Mouse (Mus musculus): ENCODE measurements at regions not wholly inside any gene's neighbourhood (a gene's known extent, or its start where the extent isn't known, plus 50 kb on each side); places are given as distances from the start of the nearest gene placed in this dataset.

- H3K4me1 ChIP-seq, result no peaks in the 10 kb centered on the region
- no peaks in the 10 kb centered on the region for H3K9me3 ChIP-seq
- ATAC-seq (ENCODE audit: low FRiP score, low read depth), result no peak
- no peaks in the 10 kb centered on the region for H3K36me3 ChIP-seq
- WGBS, result 90% methylated on average over 1 of the region's 1 CpGs
- H3K27me3 ChIP-seq, result no peaks in the 10 kb centered on the region
- H3K9ac ChIP-seq (replicated peaks), result no peak overlapping the region
- no peak overlapping the region for H3K4me2 ChIP-seq (replicated peaks)
- no peak overlapping the region for H3K4me3 ChIP-seq
- H3K27ac ChIP-seq (replicated peaks), result no peak overlapping the region
These were observed 414.1 kb downstream of the Chl1 start for GRCm38 (mm10) chr6:103924504-103924903.

- Histone ChIP-seq H3K36me3 (no peaks in the 10 kb centered on the region), H3K4me1 (no peaks in the 10 kb centered on the region), H3K27me3 (no peaks in the 10 kb centered on the region), H3K9ac (replicated peaks) (no peak overlapping the region), H3K9me3 (no peaks in the 10 kb centered on the region), H3K4me3 (no peak overlapping the region), H3K27ac (replicated peaks) (no peak overlapping the region), H3K4me2 (replicated peaks) (no peak overlapping the region)
- no peak for ATAC-seq (ENCODE audit: low FRiP score, low read depth)
- WGBS, result 83% methylated on average over 3 of the region's 3 CpGs
These were observed 416.7 kb downstream of the Chl1 start for GRCm38 (mm10) chr6:103927094-103927493.

GRCm38 (mm10) chr6:103940345-103940744 lies 430.0 kb downstream of the Chl1 start:
- WGBS, result 89% methylated on average over 5 of the region's 5 CpGs

GRCm38 (mm10) chr6:103944361-103944760 lies 434.0 kb downstream of the Chl1 start:
- WGBS, result 65% methylated on average over 2 of the region's 2 CpGs
- Histone ChIP-seq H3K9me3 (no peaks in the 10 kb centered on the region), H3K9ac (replicated peaks) (no peak overlapping the region), H3K4me3 (no peak overlapping the region), H3K36me3 (no peaks in the 10 kb centered on the region), H3K4me1 (no peaks in the 10 kb centered on the region), H3K4me2 (replicated peaks) (no peak overlapping the region), H3K27me3 (no peaks in the 10 kb centered on the region), H3K27ac (replicated peaks) (no peak overlapping the region)
- ATAC-seq (ENCODE audit: low FRiP score, low read depth), result no peak

More at GRCm38 (mm10) chr6:103940345-103940744, 430.0 kb downstream of the Chl1 start:
- Histone ChIP-seq H3K9me3 (no peaks in the 10 kb centered on the region), H3K9ac (replicated peaks) (no peak overlapping the region), H3K27me3 (no peaks in the 10 kb centered on the region), H3K4me1 (no peaks in the 10 kb centered on the region), H3K27ac (replicated peaks) (no peak overlapping the region), H3K36me3 (no peaks in the 10 kb centered on the region), H3K4me3 (no peak overlapping the region), H3K4me2 (replicated peaks) (no peak overlapping the region)
- ATAC-seq (ENCODE audit: low FRiP score, low read depth), result no peak

- no peaks in the 10 kb centered on the region for H3K27me3 ChIP-seq
- no peak overlapping the region for H3K4me2 ChIP-seq (replicated peaks)
- 90% methylated on average over 3 of the region's 3 CpGs for WGBS
- no peak overlapping the region for H3K9ac ChIP-seq (replicated peaks)
- no peak for ATAC-seq (ENCODE audit: low FRiP score, low read depth)
- no peak overlapping the region for H3K27ac ChIP-seq (replicated peaks)
- no peaks in the 10 kb centered on the region for H3K36me3 ChIP-seq
- no peak overlapping the region for H3K4me3 ChIP-seq
- H3K9me3 ChIP-seq, result no peaks in the 10 kb centered on the region
- no peaks in the 10 kb centered on the region for H3K4me1 ChIP-seq
These were observed 437.1 kb downstream of the Chl1 start for GRCm38 (mm10) chr6:103947474-103947873.

- H3K9me3 ChIP-seq, result no peaks in the 10 kb centered on the region
- no peaks in the 10 kb centered on the region for H3K4me1 ChIP-seq
- 86% methylated on average over 1 of the region's 1 CpGs for WGBS
- no peak overlapping the region for H3K27ac ChIP-seq (replicated peaks)
- H3K9ac ChIP-seq (replicated peaks), result no peak overlapping the region
- no peaks in the 10 kb centered on the region for H3K36me3 ChIP-seq
- no peaks in the 10 kb centered on the region for H3K27me3 ChIP-seq
- no peak overlapping the region for H3K4me3 ChIP-seq
- ATAC-seq (ENCODE audit: low FRiP score, low read depth), result peak; percentile 60; the same call in 1 of the 2 replicates
- H3K4me2 ChIP-seq (replicated peaks), result no peak overlapping the region
These were observed 442.9 kb downstream of the Chl1 start for GRCm38 (mm10) chr6:103953134-103953771.

- Histone ChIP-seq H3K4me1 (no peaks in the 10 kb centered on the region), H3K27me3 (no peaks in the 10 kb centered on the region), H3K9ac (replicated peaks) (no peak overlapping the region), H3K27ac (replicated peaks) (no peak overlapping the region), H3K4me3 (no peak overlapping the region), H3K36me3 (no peaks in the 10 kb centered on the region), H3K4me2 (replicated peaks) (no peak overlapping the region), H3K9me3 (no peaks in the 10 kb centered on the region)
- 95% methylated on average over 2 of the region's 2 CpGs for WGBS
- no peak for ATAC-seq (ENCODE audit: low FRiP score, low read depth)
These were observed 448.6 kb downstream of the Chl1 start for GRCm38 (mm10) chr6:103959002-103959401.

GRCm38 (mm10) chr6:103967811-103968420 lies 457.5 kb downstream of the Chl1 start:
- Histone ChIP-seq H3K9me3 (no peaks in the 10 kb centered on the region), H3K4me3 (no peak overlapping the region), H3K27me3 (no peaks in the 10 kb centered on the region), H3K4me2 (replicated peaks) (no peak overlapping the region), H3K4me1 (no peaks in the 10 kb centered on the region), H3K9ac (replicated peaks) (no peak overlapping the region), H3K27ac (replicated peaks) (no peak overlapping the region), H3K36me3 (no peaks in the 10 kb centered on the region)
- no peak for ATAC-seq (ENCODE audit: low FRiP score, low read depth)
- 97% methylated on average over 1 of the region's 1 CpGs for WGBS

GRCm38 (mm10) chr6:103999186-103999585 lies 488.8 kb downstream of the Chl1 start:
- 94% methylated on average over 1 of the region's 1 CpGs for WGBS
- no peaks in the 10 kb centered on the region for H3K9me3 ChIP-seq
- H3K4me3 ChIP-seq, result no peak overlapping the region
- no peaks in the 10 kb centered on the region for H3K36me3 ChIP-seq
- H3K27me3 ChIP-seq, result no peaks in the 10 kb centered on the region
- H3K9ac ChIP-seq (replicated peaks), result no peak overlapping the region
- no peak for ATAC-seq (ENCODE audit: low FRiP score, low read depth)
- no peak overlapping the region for H3K4me2 ChIP-seq (replicated peaks)
- no peak overlapping the region for H3K27ac ChIP-seq (replicated peaks)
- H3K4me1 ChIP-seq, result no peaks in the 10 kb centered on the region

- WGBS, result 9% methylated on average over 9 of the region's 9 CpGs
- no peak overlapping the region for H3K27ac ChIP-seq (replicated peaks)
- no peaks in the 10 kb centered on the region for H3K4me1 ChIP-seq
- H3K27me3 ChIP-seq, result no peaks in the 10 kb centered on the region
- no peaks in the 10 kb centered on the region for H3K36me3 ChIP-seq
- H3K9me3 ChIP-seq, result no peaks in the 10 kb centered on the region
- peak; percentile 79 for ATAC-seq (ENCODE audit: low FRiP score, low read depth)
- H3K4me2 ChIP-seq (replicated peaks), result peak overlapping the region; percentile 25; the same call in 1 of the 2 replicates
- H3K4me3 ChIP-seq, result no peak overlapping the region
- no peak overlapping the region for H3K9ac ChIP-seq (replicated peaks)
These were observed 464.0 kb upstream of the Cntn6 start for GRCm38 (mm10) chr6:104028439-104029091.

GRCm38 (mm10) chr6:104038853-104039252 lies 453.7 kb upstream of the Cntn6 start:
- Histone ChIP-seq H3K27ac (replicated peaks) (no peak overlapping the region), H3K9me3 (no peaks in the 10 kb centered on the region), H3K4me1 (no peaks in the 10 kb centered on the region), H3K4me3 (no peak overlapping the region), H3K36me3 (no peaks in the 10 kb centered on the region), H3K9ac (replicated peaks) (no peak overlapping the region), H3K4me2 (replicated peaks) (no peak overlapping the region), H3K27me3 (no peaks in the 10 kb centered on the region)
- ATAC-seq (ENCODE audit: low FRiP score, low read depth), result no peak

GRCm38 (mm10) chr6:104040450-104040849 lies 452.1 kb upstream of the Cntn6 start:
- no peak overlapping the region for H3K4me2 ChIP-seq (replicated peaks)
- H3K4me1 ChIP-seq, result no peaks in the 10 kb centered on the region
- no peak overlapping the region for H3K27ac ChIP-seq (replicated peaks)
- no peaks in the 10 kb centered on the region for H3K27me3 ChIP-seq
- H3K4me3 ChIP-seq, result no peak overlapping the region
- no peak overlapping the region for H3K9ac ChIP-seq (replicated peaks)
- 84% methylated on average over 2 of the region's 2 CpGs for WGBS
- no peak for ATAC-seq (ENCODE audit: low FRiP score, low read depth)
- no peaks in the 10 kb centered on the region for H3K9me3 ChIP-seq
- H3K36me3 ChIP-seq, result no peaks in the 10 kb centered on the region

Data from midbrain, embryonic 12.5 days (tissue).